Mouse (Mus musculus): ENCODE data around the gene Olfr328. TPM values are rescaled to one million over a fixed set of nuclear protein-coding genes. Genes with fewer than 3 reads are reported as not detected.
"Not testable (repeated sequence)": the region's sequence is repeated elsewhere in the genome, so short reads cannot be mapped to it uniquely, and the experiment has no call there.

Olfr328 gene
- under 1 TPM in 1 of 2 experiments, not detected in 1; 0.10 TPM for total RNA-seq (2021)
- long read RNA-seq, experiment 1: 0 reads
- long read RNA-seq, experiment 2: 0 reads

- no peak for DNase-seq
These were observed at the start of gene Olfr328 for GRCm38 (mm10) chr11:58555536-58555935. TSS of gene Olfr328 (minus strand) at chr11:58555636.

- no peak for DNase-seq
These were observed 49.8 kb upstream of the Olfr328 start for GRCm38 (mm10) chr11:58605228-58605627.

- DNase-seq: no peak
These were observed 49.3 kb upstream of the Olfr328 start for GRCm38 (mm10) chr11:58604688-58605087.

GRCm38 (mm10) chr11:58602800-58603560, 47.5 kb upstream of the Olfr328 start:
- no peak for DNase-seq

- DNase-seq: no peak
These were observed 46.6 kb upstream of the Olfr328 start for GRCm38 (mm10) chr11:58602062-58602461.

GRCm38 (mm10) chr11:58597837-58598236, 42.4 kb upstream of the Olfr328 start:
- no peak for DNase-seq

- no peak for DNase-seq
These were observed 39.4 kb upstream of the Olfr328 start, which contains the start of gene Olfr324 for GRCm38 (mm10) chr11:58594814-58595213. TSS of gene Olfr324 (plus strand) at chr11:58595114.

- no peak for DNase-seq
These were observed 33.3 kb upstream of the Olfr328 start for GRCm38 (mm10) chr11:58588620-58589250.

- DNase-seq: no peak
These were observed 32.5 kb upstream of the Olfr328 start for GRCm38 (mm10) chr11:58587898-58588348.

GRCm38 (mm10) chr11:58578636-58579035, 23.2 kb upstream of the Olfr328 start:
- no peak for DNase-seq

GRCm38 (mm10) chr11:58577430-58577829, 22.0 kb upstream of the Olfr328 start, which contains the start of gene Olfr325:
TSS of gene Olfr325 (plus strand) at chr11:58577730.
- no peak for DNase-seq

GRCm38 (mm10) chr11:58570405-58570804, 15.0 kb upstream of the Olfr328 start, which contains the start of gene Olfr224:
TSS of gene Olfr224 (minus strand) at chr11:58570553.
- peak; percentile 15 for DNase-seq

- no peak for DNase-seq
These were observed 9.1 kb downstream of the Olfr328 start, which contains the start of gene Olfr329-ps for GRCm38 (mm10) chr11:58546322-58546721. TSS of gene Olfr329-ps (minus strand) at chr11:58546422.

GRCm38 (mm10) chr11:58534736-58535135, 20.7 kb downstream of the Olfr328 start, which contains the start of gene Olfr330:
TSS of gene Olfr330 (minus strand) at chr11:58534836.
- not testable (repeated sequence) for DNase-seq

GRCm38 (mm10) chr11:58519756-58520155, 35.7 kb downstream of the Olfr328 start:
- peak; percentile 14 for DNase-seq

GRCm38 (mm10) chr11:58518916-58519315, 36.5 kb downstream of the Olfr328 start:
- peak; percentile 74 for DNase-seq

GRCm38 (mm10) chr11:58509058-58509457, 46.4 kb downstream of the Olfr328 start:
- not testable (repeated sequence) for DNase-seq

- not testable (repeated sequence) for DNase-seq
These were observed 53.0 kb downstream of the Olfr328 start, which contains the start of gene Olfr331 for GRCm38 (mm10) chr11:58502472-58502871. TSS of gene Olfr331 (minus strand) at chr11:58502572.

Data from gastrocnemius, postnatal 25 days (tissue).